20 mouse cellular contexts compared by ENCODE assay signal in genomic region chr7:16942861-16943260, GRCm38 (mm10). TPM values are rescaled to one million over a fixed set of nuclear protein-coding genes. Genes with fewer than 3 reads are reported as not detected.
DNase-seq lines count a peak whose midpoint lies in the region; ATAC-seq and TF ChIP-seq lines count a peak whose summit lies in the region.
"Had no signal": no experiment of that assay in that cellular context is flagged by ENCODE, and none has a peak within 500 bp of the region (broad histone marks: within the 10 kb centered on the region; RNA-seq: fewer than 3 reads in every experiment).

No protein-coding gene starts in this region.

- TF ChIP-seq CTCF in midbrain, postnatal 0 days (IDR thresholded peaks at IDR 0.05): no peak
- TF ChIP-seq CTCF in gastrocnemius, adult 2 months (IDR thresholded peaks at IDR 0.05): no peak

- ATAC-seq in hindbrain, embryonic 13.5 days (ENCODE audit: low FRiP score): no peak
- ATAC-seq in hindbrain, embryonic 14.5 days (ENCODE audit: low FRiP score): no peak
- ATAC-seq in midbrain, postnatal 0 days (ENCODE audit: low FRiP score): no peak
- no peak for ATAC-seq in intestine, embryonic 16.5 days

- DNase-seq in hindbrain, embryonic 10.5 days (ENCODE audit: low spot score): no peak
- peak; percentile 62 for DNase-seq in brain, adult 2 months (ENCODE audit: low read depth, low spot score)
- DNase-seq in hindbrain, embryonic 14.5 days (ENCODE audit: low spot score): peak; percentile 65
- peak; percentile 72 for DNase-seq in midbrain, postnatal 0 days (ENCODE audit: low spot score)
- no peak for DNase-seq in gastrocnemius, adult 2 months
- no peak for DNase-seq in frontal cortex, postnatal 36 days (ENCODE audit: low spot score in 2 of 2)
- DNase-seq: adrenal gland, postnatal 14 days; cerebellum, adult 9-10 months; kidney, adult 2 months; kidney, postnatal 14 days; liver, embryonic 13.5 days; right cerebral cortex, postnatal 14 days had no signal

- H3K27ac ChIP-seq in hindbrain, embryonic 13.5 days: peak overlapping the region; percentile 97
- H3K27ac ChIP-seq in hindbrain, embryonic 10.5 days: no peak overlapping the region
- peak overlapping the region; percentile 96 for H3K27ac ChIP-seq in hindbrain, embryonic 14.5 days
- H3K27ac ChIP-seq in midbrain, postnatal 0 days (ENCODE audit: low read depth, low read length): peak overlapping the region; percentile 93
- H3K27ac ChIP-seq in gastrocnemius, adult 2 months: no peak overlapping the region
- H3K27ac ChIP-seq in intestine, embryonic 16.5 days (ENCODE audit: low read length): no peak overlapping the region
- H3K27ac ChIP-seq: embryonic facial prominence, embryonic 13.5 days; liver, embryonic 13.5 days; lung, embryonic 15.5 days had no signal

- intact Hi-C loops in gastrocnemius, adult 2 months (cut with DNase I): no loop called here

- peaks cover 86% of the 10 kb centered on the region for H3K4me1 ChIP-seq in hindbrain, embryonic 13.5 days (replicated peaks)
- peaks cover 63% of the 10 kb centered on the region for H3K4me1 ChIP-seq in hindbrain, embryonic 10.5 days (replicated peaks)
- peaks cover 71% of the 10 kb centered on the region for H3K4me1 ChIP-seq in hindbrain, embryonic 14.5 days (replicated peaks; ENCODE audit: control insufficient read depth, insufficient read depth, low read length)
- H3K4me1 ChIP-seq in midbrain, postnatal 0 days (ENCODE audit: insufficient read depth, low read length): peaks cover 30% of the 10 kb centered on the region
- H3K4me1 ChIP-seq in intestine, embryonic 16.5 days (ENCODE audit: control insufficient read depth, insufficient read depth, low read length): peaks cover 40% of the 10 kb centered on the region

- H3K36me3 ChIP-seq in hindbrain, embryonic 13.5 days: no peaks in the 10 kb centered on the region
- H3K36me3 ChIP-seq in hindbrain, embryonic 10.5 days: no peaks in the 10 kb centered on the region
- no peaks in the 10 kb centered on the region for H3K36me3 ChIP-seq in hindbrain, embryonic 14.5 days (replicated peaks; ENCODE audit: control insufficient read depth, insufficient read depth)
- H3K36me3 ChIP-seq in midbrain, postnatal 0 days (ENCODE audit: insufficient read depth, low read length): no peaks in the 10 kb centered on the region
- H3K36me3 ChIP-seq in intestine, embryonic 16.5 days (ENCODE audit: control insufficient read depth, insufficient read depth, low read length): no peaks in the 10 kb centered on the region
- H3K36me3 ChIP-seq: embryonic facial prominence, embryonic 13.5 days; liver, embryonic 13.5 days; lung, embryonic 15.5 days had no signal

- no peak overlapping the region for H3K9ac ChIP-seq in hindbrain, embryonic 13.5 days
- peak overlapping the region; percentile 25; the same call in 1 of the 2 replicates for H3K9ac ChIP-seq in hindbrain, embryonic 14.5 days
- H3K9ac ChIP-seq in midbrain, postnatal 0 days (replicated peaks; ENCODE audit: low read length, poor library complexity, severe bottlenecking): no peak overlapping the region
- no peak overlapping the region for H3K9ac ChIP-seq in intestine, embryonic 16.5 days (ENCODE audit: low read depth, low read length)
- H3K9ac ChIP-seq: embryonic facial prominence, embryonic 13.5 days; liver, embryonic 13.5 days; lung, embryonic 15.5 days had no signal

- no peak overlapping the region for H3K4me2 ChIP-seq in hindbrain, embryonic 13.5 days
- 0 out of 2 replicates have a peak overlapping the region, but pooled peaks have one; percentile 3 for H3K4me2 ChIP-seq in hindbrain, embryonic 14.5 days (replicated peaks)
- no peak overlapping the region for H3K4me2 ChIP-seq in midbrain, postnatal 0 days (ENCODE audit: low read depth, low read length, poor library complexity, severe bottlenecking)
- no peak overlapping the region for H3K4me2 ChIP-seq in intestine, embryonic 16.5 days (ENCODE audit: low read depth, low read length)
- H3K4me2 ChIP-seq: embryonic facial prominence, embryonic 13.5 days; liver, embryonic 13.5 days; lung, embryonic 15.5 days had no signal

- H3K4me3 ChIP-seq in hindbrain, embryonic 13.5 days: no peak overlapping the region
- no peak overlapping the region for H3K4me3 ChIP-seq in hindbrain, embryonic 10.5 days
- H3K4me3 ChIP-seq in hindbrain, embryonic 14.5 days (replicated peaks; ENCODE audit: low read length): no peak overlapping the region
- no peak overlapping the region for H3K4me3 ChIP-seq in midbrain, postnatal 0 days (ENCODE audit: low read depth, low read length)
- no peak overlapping the region for H3K4me3 ChIP-seq in gastrocnemius, adult 2 months
- H3K4me3 ChIP-seq in intestine, embryonic 16.5 days (ENCODE audit: low read length): no peak overlapping the region
- H3K4me3 ChIP-seq: embryonic facial prominence, embryonic 13.5 days; liver, embryonic 13.5 days; lung, embryonic 15.5 days; myocyte had no signal

- 37% methylated on average over 4 of the region's 4 CpGs for WGBS in hindbrain, embryonic 13.5 days
- 72% methylated on average over 4 of the region's 4 CpGs for WGBS in hindbrain, embryonic 10.5 days
- WGBS in hindbrain, embryonic 14.5 days: 25% methylated on average over 4 of the region's 4 CpGs
- WGBS in midbrain, postnatal 0 days: 24% methylated on average over 4 of the region's 4 CpGs
- 48% methylated on average over 4 of the region's 4 CpGs for WGBS in intestine, embryonic 16.5 days

- no peaks in the 10 kb centered on the region; the same call in 1 of the 2 replicates for H3K27me3 ChIP-seq in hindbrain, embryonic 13.5 days
- H3K27me3 ChIP-seq in hindbrain, embryonic 10.5 days (ENCODE audit: insufficient read depth, poor library complexity, severe bottlenecking): peaks cover 42% of the 10 kb centered on the region
- 0 out of 2 replicates have a peak, but pooled peaks cover 5% of the 10 kb centered on the region for H3K27me3 ChIP-seq in hindbrain, embryonic 14.5 days (ENCODE audit: control insufficient read depth, insufficient read depth, low read length)
- H3K27me3 ChIP-seq in midbrain, postnatal 0 days (ENCODE audit: insufficient read depth, low read length): no peaks in the 10 kb centered on the region
- H3K27me3 ChIP-seq in intestine, embryonic 16.5 days (replicated peaks; ENCODE audit: control insufficient read depth, insufficient read depth, low read length): peaks cover 30% of the 10 kb centered on the region

- H3K9me3 ChIP-seq in hindbrain, embryonic 13.5 days: no peaks in the 10 kb centered on the region
- H3K9me3 ChIP-seq in hindbrain, embryonic 10.5 days: no peaks in the 10 kb centered on the region; the same call in 1 of the 2 replicates
- no peaks in the 10 kb centered on the region for H3K9me3 ChIP-seq in hindbrain, embryonic 14.5 days (ENCODE audit: control insufficient read depth, low read length)
- H3K9me3 ChIP-seq in midbrain, postnatal 0 days (ENCODE audit: low read length): no peaks in the 10 kb centered on the region
- no peaks in the 10 kb centered on the region for H3K9me3 ChIP-seq in intestine, embryonic 16.5 days (ENCODE audit: control insufficient read depth, low read length)
- H3K9me3 ChIP-seq: embryonic facial prominence, embryonic 13.5 days; liver, embryonic 13.5 days; lung, embryonic 15.5 days had no signal

RNA-seq across cellular contexts. Expression of gene Pnmal2, which starts 1.6 kb away (rescaled TPM):
- 110 and 117 TPM in 2 replicates for polyA plus RNA-seq in hindbrain, embryonic 13.5 days (2015; fragmentation: Nextera tagmentation; extraction: Ambion mirVana)
- polyA plus RNA-seq in hindbrain, embryonic 10.5 days (2016; fragmentation: Nextera tagmentation; extraction: Ambion mirVana): 4.0 and 12.2 TPM in 2 replicates
- 96.1 and 96.4 TPM in 2 replicates for polyA plus RNA-seq in hindbrain, embryonic 14.5 days (2014; fragmentation: Nextera tagmentation; extraction: Ambion mirVana)
- 155 and 174 TPM in 2 replicates for total RNA-seq in midbrain, postnatal 0 days (2014; rRNA removed)
- 180 and 187 TPM in 2 replicates for polyA plus RNA-seq in midbrain, postnatal 0 days (2015; fragmentation: Nextera tagmentation; extraction: Ambion mirVana)
- total RNA-seq in gastrocnemius, adult 2 months (2021): under 1 TPM; 0.74 to 0.86 TPM
- polyA plus RNA-seq in intestine, embryonic 16.5 days (2015; fragmentation: Nextera tagmentation; extraction: Ambion mirVana): 4.9 and 5.4 TPM in 2 replicates
- total RNA-seq: hematopoietic stem cell, adult 5-6 weeks had no signal

RNA-seq across cellular contexts. Expression of gene Pnmal1, which starts 16.6 kb away (rescaled TPM):
- 42.0 and 44.5 TPM in 2 replicates for polyA plus RNA-seq in hindbrain, embryonic 13.5 days (2015; fragmentation: Nextera tagmentation; extraction: Ambion mirVana)
- 5.8 and 12.7 TPM in 2 replicates for polyA plus RNA-seq in hindbrain, embryonic 10.5 days (2016; fragmentation: Nextera tagmentation; extraction: Ambion mirVana)
- polyA plus RNA-seq in hindbrain, embryonic 14.5 days (2014; fragmentation: Nextera tagmentation; extraction: Ambion mirVana): 52.1 and 63.2 TPM in 2 replicates
- 41.2 and 54.0 TPM in 2 replicates for total RNA-seq in midbrain, postnatal 0 days (2014; rRNA removed)
- polyA plus RNA-seq in midbrain, postnatal 0 days (2015; fragmentation: Nextera tagmentation; extraction: Ambion mirVana): 64.8 and 65.2 TPM in 2 replicates
- total RNA-seq in gastrocnemius, adult 2 months (2021): not detected
- 2.7 and 2.9 TPM in 2 replicates for polyA plus RNA-seq in intestine, embryonic 16.5 days (2015; fragmentation: Nextera tagmentation; extraction: Ambion mirVana)
- total RNA-seq: hematopoietic stem cell, adult 5-6 weeks had no signal
- polyA plus RNA-seq: spleen, adult 2 months had no signal

RNA-seq across cellular contexts. Expression of gene Calm3, which starts 18.9 kb away (rescaled TPM):
- polyA plus RNA-seq in hindbrain, embryonic 13.5 days (2015; fragmentation: Nextera tagmentation; extraction: Ambion mirVana): 307 and 317 TPM in 2 replicates
- polyA plus RNA-seq in hindbrain, embryonic 10.5 days (2016; fragmentation: Nextera tagmentation; extraction: Ambion mirVana): 170 and 245 TPM in 2 replicates
- polyA plus RNA-seq in hindbrain, embryonic 14.5 days (2014; fragmentation: Nextera tagmentation; extraction: Ambion mirVana): 510 and 527 TPM in 2 replicates
- total RNA-seq in midbrain, postnatal 0 days (2014; rRNA removed): 1,835 and 1,985 TPM in 2 replicates
- 467 and 471 TPM in 2 replicates for polyA plus RNA-seq in midbrain, postnatal 0 days (2015; fragmentation: Nextera tagmentation; extraction: Ambion mirVana)
- total RNA-seq in gastrocnemius, adult 2 months (2021): 100 to 1,000 TPM; 290 to 400 TPM
- 163 and 171 TPM in 2 replicates for polyA plus RNA-seq in intestine, embryonic 16.5 days (2015; fragmentation: Nextera tagmentation; extraction: Ambion mirVana)

RNA-seq across cellular contexts. Expression of gene Ptgir, which starts 36.6 kb away (rescaled TPM):
- 0.78 and 0.83 TPM in 2 replicates for polyA plus RNA-seq in hindbrain, embryonic 13.5 days (2015; fragmentation: Nextera tagmentation; extraction: Ambion mirVana)
- 0.77 and 1.5 TPM in 2 replicates for polyA plus RNA-seq in hindbrain, embryonic 10.5 days (2016; fragmentation: Nextera tagmentation; extraction: Ambion mirVana)
- polyA plus RNA-seq in hindbrain, embryonic 14.5 days (2014; fragmentation: Nextera tagmentation; extraction: Ambion mirVana): 0.26 TPM in 1 of 2 replicates, not detected in the other
- 0.11 and 0.14 TPM in 2 replicates for total RNA-seq in midbrain, postnatal 0 days (2014; rRNA removed)
- 0.11 TPM in 1 of 2 replicates, not detected in the other for polyA plus RNA-seq in midbrain, postnatal 0 days (2015; fragmentation: Nextera tagmentation; extraction: Ambion mirVana)
- under 1 TPM; 0.67 to 0.79 TPM for total RNA-seq in gastrocnemius, adult 2 months (2021)
- 2.5 and 3.2 TPM in 2 replicates for polyA plus RNA-seq in intestine, embryonic 16.5 days (2015; fragmentation: Nextera tagmentation; extraction: Ambion mirVana)

RNA-seq across cellular contexts. Expression of gene Gm42372, which starts 40.0 kb away (rescaled TPM):
- 3.7 and 4.4 TPM in 2 replicates for polyA plus RNA-seq in hindbrain, embryonic 13.5 days (2015; fragmentation: Nextera tagmentation; extraction: Ambion mirVana)
- polyA plus RNA-seq in hindbrain, embryonic 10.5 days (2016; fragmentation: Nextera tagmentation; extraction: Ambion mirVana): 0.91 and 0.93 TPM in 2 replicates
- polyA plus RNA-seq in hindbrain, embryonic 14.5 days (2014; fragmentation: Nextera tagmentation; extraction: Ambion mirVana): 7.6 and 7.8 TPM in 2 replicates
- total RNA-seq in midbrain, postnatal 0 days (2014; rRNA removed): 48.8 and 49.0 TPM in 2 replicates
- 9.0 and 9.2 TPM in 2 replicates for polyA plus RNA-seq in midbrain, postnatal 0 days (2015; fragmentation: Nextera tagmentation; extraction: Ambion mirVana)
- total RNA-seq in gastrocnemius, adult 2 months (2021): not detected
- 0.23 and 0.32 TPM in 2 replicates for polyA plus RNA-seq in intestine, embryonic 16.5 days (2015; fragmentation: Nextera tagmentation; extraction: Ambion mirVana)
- total RNA-seq: gastrocnemius, adult 8-10 months had no signal
- polyA plus RNA-seq: myocyte had no signal

Comparison
In these comparisons a context has a peak if more than half of its experiments do, and no peak if none do; other contexts are left out.
1. H3K27ac ChIP-seq: peak in hindbrain, embryonic 13.5 days (single experiment), hindbrain, embryonic 14.5 days (single experiment) and midbrain, postnatal 0 days (single experiment); none in hindbrain, embryonic 10.5 days (single experiment), gastrocnemius, adult 2 months (single experiment) and intestine, embryonic 16.5 days (single experiment).
2. DNase-seq: peak in brain, adult 2 months (single experiment), hindbrain, embryonic 14.5 days (single experiment) and midbrain, postnatal 0 days (single experiment); none in hindbrain, embryonic 10.5 days (single experiment), gastrocnemius, adult 2 months (single experiment) and frontal cortex, postnatal 36 days (0 of 2).